Mouse (Mus musculus): ENCODE results near the gene Homer1. TPM values are rescaled to one million over a fixed set of nuclear protein-coding genes. Genes with fewer than 3 reads are reported as not detected.

The Homer1 gene
- polyA plus RNA-seq, 1 experiment from 2014 or later, result 3.5 TPM

GRCm38 (mm10) chr13:93383620-93384019 lies 84.2 kb downstream of the Homer1 start:
- H3K9ac ChIP-seq (ENCODE audit: low read depth, low read length), result no peak overlapping the region
- no peak for TF ChIP-seq CTCF (IDR thresholded peaks at IDR 0.05; ENCODE audit: low read depth)
- no peak overlapping the region for H3K4me3 ChIP-seq (ENCODE audit: low read depth, low read length)
- WGBS, result 98% methylated on average over 2 of the region's 2 CpGs
- H3K9me3 ChIP-seq (ENCODE audit: control insufficient read depth), result no peaks in the 10 kb centered on the region
- ATAC-seq, result no peak
- no peaks in the 10 kb centered on the region for H3K36me3 ChIP-seq (ENCODE audit: control insufficient read depth, insufficient read depth)
- no peak overlapping the region for H3K4me2 ChIP-seq (replicated peaks; ENCODE audit: low read depth)
- no peaks in the 10 kb centered on the region for H3K27me3 ChIP-seq (replicated peaks; ENCODE audit: control insufficient read depth, insufficient read depth, low read length)
- H3K27ac ChIP-seq (ENCODE audit: low read depth, low read length), result no peak overlapping the region
- H3K4me1 ChIP-seq (replicated peaks; ENCODE audit: control insufficient read depth, insufficient read depth, low read length), result 0 out of 2 replicates have a peak, but pooled peaks cover 3% of the 10 kb centered on the region

GRCm38 (mm10) chr13:93384481-93384880 lies 85.0 kb downstream of the Homer1 start:
- Histone ChIP-seq H3K27ac (ENCODE audit: low read depth, low read length) (no peak overlapping the region), H3K9me3 (ENCODE audit: control insufficient read depth) (no peaks in the 10 kb centered on the region), H3K4me3 (ENCODE audit: low read depth, low read length) (no peak overlapping the region), H3K4me2 (replicated peaks; ENCODE audit: low read depth) (no peak overlapping the region), H3K27me3 (replicated peaks; ENCODE audit: control insufficient read depth, insufficient read depth, low read length) (no peaks in the 10 kb centered on the region), H3K4me1 (replicated peaks; ENCODE audit: control insufficient read depth, insufficient read depth, low read length) (0 out of 2 replicates have a peak, but pooled peaks cover 3% of the 10 kb centered on the region), H3K9ac (ENCODE audit: low read depth, low read length) (no peak overlapping the region), H3K36me3 (ENCODE audit: control insufficient read depth, insufficient read depth) (no peaks in the 10 kb centered on the region)
- no peak for ATAC-seq
- 94% methylated on average over 1 of the region's 1 CpGs for WGBS
- TF ChIP-seq CTCF (IDR thresholded peaks at IDR 0.05; ENCODE audit: low read depth), result no peak

DNA sequence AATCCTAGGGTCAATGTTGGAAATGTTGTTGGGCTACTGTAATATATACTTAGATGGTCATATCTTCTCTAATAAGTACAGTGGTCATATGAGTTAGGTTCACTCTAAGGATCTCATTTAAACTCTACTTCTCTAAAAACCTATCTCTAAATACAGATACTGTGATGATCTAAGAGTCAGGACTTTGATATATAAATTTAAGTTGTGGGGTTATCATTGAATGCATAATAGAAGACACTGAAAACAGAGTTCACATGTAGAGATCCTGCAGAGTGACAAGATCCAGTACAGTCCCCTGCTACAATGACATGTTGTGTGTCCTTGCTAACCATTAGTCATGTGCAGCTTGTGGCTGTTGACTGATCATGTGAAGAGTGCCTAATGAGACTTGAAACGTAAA lies 85.7 kb downstream of the Homer1 start:
- no peak for TF ChIP-seq CTCF (IDR thresholded peaks at IDR 0.05; ENCODE audit: low read depth)
- H3K4me3 ChIP-seq (ENCODE audit: low read depth, low read length), result no peak overlapping the region
- H3K9ac ChIP-seq (ENCODE audit: low read depth, low read length), result no peak overlapping the region
- H3K27me3 ChIP-seq (replicated peaks; ENCODE audit: control insufficient read depth, insufficient read depth, low read length), result no peaks in the 10 kb centered on the region
- no peak for ATAC-seq
- H3K27ac ChIP-seq (ENCODE audit: low read depth, low read length), result no peak overlapping the region
- 56% methylated on average over 1 of the region's 1 CpGs for WGBS
- no peaks in the 10 kb centered on the region for H3K9me3 ChIP-seq (ENCODE audit: control insufficient read depth)
- 0 out of 2 replicates have a peak, but pooled peaks cover 3% of the 10 kb centered on the region for H3K4me1 ChIP-seq (replicated peaks; ENCODE audit: control insufficient read depth, insufficient read depth, low read length)
- H3K4me2 ChIP-seq (replicated peaks; ENCODE audit: low read depth), result no peak overlapping the region
- no peaks in the 10 kb centered on the region for H3K36me3 ChIP-seq (ENCODE audit: control insufficient read depth, insufficient read depth)

DNA sequence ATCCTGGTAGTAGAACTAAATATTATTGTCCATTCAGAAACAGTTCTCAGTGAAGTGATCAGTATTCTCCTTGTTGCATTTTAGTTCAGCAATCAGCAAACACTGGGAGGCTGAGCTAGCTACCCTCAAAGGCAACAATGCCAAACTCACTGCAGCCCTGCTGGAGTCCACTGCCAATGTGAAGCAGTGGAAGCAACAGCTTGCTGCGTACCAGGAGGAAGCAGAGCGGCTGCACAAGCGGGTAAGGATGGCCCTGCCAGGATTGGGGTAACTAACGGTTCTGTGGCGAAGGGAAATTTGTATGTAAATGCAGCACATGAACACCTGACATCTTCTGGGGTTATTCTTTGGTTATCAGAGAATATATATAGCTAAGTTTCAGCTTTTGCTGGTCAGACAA lies 88.0 kb downstream of the Homer1 start:
- no peak for TF ChIP-seq CTCF (IDR thresholded peaks at IDR 0.05; ENCODE audit: low read depth)
- H3K4me1 ChIP-seq (replicated peaks; ENCODE audit: control insufficient read depth, insufficient read depth, low read length), result 0 out of 2 replicates have a peak, but pooled peaks cover 3% of the 10 kb centered on the region
- no peak overlapping the region for H3K4me3 ChIP-seq (ENCODE audit: low read depth, low read length)
- H3K9ac ChIP-seq (ENCODE audit: low read depth, low read length), result no peak overlapping the region
- WGBS, result 92% methylated on average over 5 of the region's 5 CpGs
- H3K36me3 ChIP-seq (ENCODE audit: control insufficient read depth, insufficient read depth), result 0 out of 2 replicates have a peak, but pooled peaks cover 5% of the 10 kb centered on the region
- no peaks in the 10 kb centered on the region for H3K27me3 ChIP-seq (replicated peaks; ENCODE audit: control insufficient read depth, insufficient read depth, low read length)
- H3K27ac ChIP-seq (ENCODE audit: low read depth, low read length), result no peak overlapping the region
- no peak overlapping the region for H3K4me2 ChIP-seq (replicated peaks; ENCODE audit: low read depth)
- ATAC-seq, result no peak
- H3K9me3 ChIP-seq (ENCODE audit: control insufficient read depth), result no peaks in the 10 kb centered on the region

GRCm38 (mm10) chr13:93388594-93389241 lies 89.3 kb downstream of the Homer1 start:
- Histone ChIP-seq H3K27me3 (replicated peaks; ENCODE audit: control insufficient read depth, insufficient read depth, low read length) (no peaks in the 10 kb centered on the region), H3K36me3 (ENCODE audit: control insufficient read depth, insufficient read depth) (0 out of 2 replicates have a peak, but pooled peaks cover 5% of the 10 kb centered on the region), H3K9ac (ENCODE audit: low read depth, low read length) (no peak overlapping the region), H3K4me3 (ENCODE audit: low read depth, low read length) (no peak overlapping the region), H3K27ac (ENCODE audit: low read depth, low read length) (no peak overlapping the region), H3K4me1 (replicated peaks; ENCODE audit: control insufficient read depth, insufficient read depth, low read length) (0 out of 2 replicates have a peak, but pooled peaks cover 3% of the 10 kb centered on the region), H3K4me2 (replicated peaks; ENCODE audit: low read depth) (no peak overlapping the region), H3K9me3 (ENCODE audit: control insufficient read depth) (no peaks in the 10 kb centered on the region)
- TF ChIP-seq CTCF (IDR thresholded peaks at IDR 0.05; ENCODE audit: low read depth), result no peak
- no peak for ATAC-seq
- 52% methylated on average over 7 of the region's 7 CpGs for WGBS

- H3K27me3 ChIP-seq (replicated peaks; ENCODE audit: control insufficient read depth, insufficient read depth, low read length), result no peaks in the 10 kb centered on the region
- no peak for ATAC-seq
- H3K9me3 ChIP-seq (ENCODE audit: control insufficient read depth), result no peaks in the 10 kb centered on the region
- no peak overlapping the region for H3K4me2 ChIP-seq (replicated peaks; ENCODE audit: low read depth)
- TF ChIP-seq CTCF (IDR thresholded peaks at IDR 0.05; ENCODE audit: low read depth), result no peak
- H3K9ac ChIP-seq (ENCODE audit: low read depth, low read length), result no peak overlapping the region
- 63% methylated on average over 2 of the region's 2 CpGs for WGBS
- H3K36me3 ChIP-seq (ENCODE audit: control insufficient read depth, insufficient read depth), result 0 out of 2 replicates have a peak, but pooled peaks cover 5% of the 10 kb centered on the region
- no peak overlapping the region for H3K27ac ChIP-seq (ENCODE audit: low read depth, low read length)
- H3K4me1 ChIP-seq (replicated peaks; ENCODE audit: control insufficient read depth, insufficient read depth, low read length), result 0 out of 2 replicates have a peak, but pooled peaks cover 3% of the 10 kb centered on the region
- no peak overlapping the region for H3K4me3 ChIP-seq (ENCODE audit: low read depth, low read length)
Observed at GRCm38 (mm10) chr13:93389242-93389625, 89.8 kb downstream of the Homer1 start.
